Mouse (Mus musculus) urinary bladder, postnatal 10 days (tissue): ENCODE data around the gene Spats1.
"Not testable (repeated sequence)": the region's sequence is repeated elsewhere in the genome, so short reads cannot be mapped to it uniquely, and the experiment has no call there.

Source experiments
- DNase-seq: peaks from one replicate; pipeline ENCODE4 v3.0.0; 2022; ENCODE audit warnings: low spot score

The Spats1 gene

GRCm38 (mm10) chr17:45489736-45490135 is 14.5 kb upstream of the Spats1 start:
- DNase-seq, result no peak

DNA sequence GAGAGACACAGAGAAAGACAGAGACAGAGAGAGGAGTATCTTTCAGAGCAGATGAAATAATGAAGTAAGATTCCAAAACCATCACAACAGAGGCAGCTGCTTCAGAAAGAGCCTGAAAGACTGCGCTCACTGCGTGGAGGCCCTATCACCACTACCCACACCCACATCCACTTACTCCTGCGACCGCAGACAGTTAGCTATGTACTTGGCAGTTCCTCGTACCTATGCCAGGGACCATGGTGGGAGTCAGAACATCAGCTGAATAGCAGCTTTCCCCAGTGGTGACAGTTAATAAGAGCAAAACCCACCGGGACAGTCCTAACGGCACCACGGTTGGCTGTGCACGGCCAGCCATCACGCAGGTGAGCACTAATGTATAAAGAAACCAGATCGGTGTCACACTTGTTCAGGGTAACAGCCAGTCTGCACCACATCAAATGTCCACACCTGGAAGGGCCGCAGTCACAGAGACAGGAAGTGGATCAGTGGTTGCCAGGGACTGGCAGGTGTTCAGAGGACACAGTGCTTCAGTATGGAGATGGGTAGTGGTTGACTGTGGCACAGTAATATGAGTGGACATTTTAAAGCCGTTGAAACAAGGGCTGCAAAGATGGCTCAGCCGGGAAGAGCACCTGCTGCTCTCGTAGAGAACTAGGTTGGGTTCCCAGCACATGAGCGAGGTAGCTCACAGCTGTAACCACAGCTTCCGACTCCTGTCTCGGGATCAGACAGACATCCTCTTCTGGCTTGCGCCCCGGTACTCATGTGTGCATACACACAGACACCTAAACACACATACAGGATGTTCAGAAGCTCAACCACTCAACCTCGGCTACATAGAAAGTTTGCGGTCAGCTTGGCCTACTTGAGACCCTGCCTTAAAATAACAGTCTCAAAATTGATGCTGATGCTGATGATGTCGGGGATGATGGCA is 13.4 kb upstream of the Spats1 start:
- DNase-seq, result no peak

- no peak for DNase-seq
These were observed 12.0 kb upstream of the Spats1 start for GRCm38 (mm10) chr17:45487216-45487615.

- DNase-seq, result no peak
These were observed 10.4 kb upstream of the Spats1 start for GRCm38 (mm10) chr17:45485581-45485980.

GRCm38 (mm10) chr17:45480429-45480828 is 5.2 kb upstream of the Spats1 start:
- DNase-seq, result no peak

GRCm38 (mm10) chr17:45478234-45478825 is 3.1 kb upstream of the Spats1 start:
- peak; percentile 51 for DNase-seq

DNA sequence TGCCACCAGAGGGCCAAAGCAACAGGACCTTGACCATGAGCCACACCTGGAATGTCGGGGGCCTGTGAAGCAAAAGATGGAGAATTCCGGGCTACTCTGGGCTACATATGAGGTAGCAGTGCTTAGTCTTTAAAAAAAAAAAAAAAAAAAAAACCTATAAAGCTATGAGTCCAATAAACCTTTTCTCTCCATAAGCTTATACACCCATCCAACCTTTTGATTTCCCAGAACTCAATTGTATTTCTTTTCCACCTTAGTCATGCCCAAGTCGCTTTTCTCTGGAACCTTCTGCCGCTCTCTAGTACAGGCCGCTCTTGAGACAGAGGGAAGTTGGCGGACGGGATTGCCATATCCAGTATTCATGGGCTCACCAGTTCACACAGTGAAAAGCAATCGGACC is 1.1 kb downstream of the Spats1 start:
- DNase-seq, result no peak

DNA sequence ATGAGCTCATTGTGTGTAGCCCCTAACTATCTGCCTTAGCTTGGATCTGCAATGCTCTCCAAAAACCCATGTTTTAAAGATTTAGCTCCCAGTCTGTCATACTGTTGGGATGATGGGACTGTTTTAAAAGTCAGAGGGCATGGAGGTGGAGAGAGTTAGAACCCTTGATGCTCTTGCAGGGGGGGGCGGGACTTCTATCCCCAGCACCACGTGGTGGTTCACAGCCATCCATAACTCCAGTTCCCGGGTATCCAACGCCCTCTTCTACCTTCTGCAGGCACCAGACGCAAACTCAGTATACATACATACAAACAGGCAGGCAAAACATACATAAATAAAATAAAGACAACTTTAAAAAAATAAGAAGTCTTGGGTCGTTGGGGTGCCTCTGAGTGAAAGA is 1.5 kb downstream of the Spats1 start:
- DNase-seq, result no peak

DNA sequence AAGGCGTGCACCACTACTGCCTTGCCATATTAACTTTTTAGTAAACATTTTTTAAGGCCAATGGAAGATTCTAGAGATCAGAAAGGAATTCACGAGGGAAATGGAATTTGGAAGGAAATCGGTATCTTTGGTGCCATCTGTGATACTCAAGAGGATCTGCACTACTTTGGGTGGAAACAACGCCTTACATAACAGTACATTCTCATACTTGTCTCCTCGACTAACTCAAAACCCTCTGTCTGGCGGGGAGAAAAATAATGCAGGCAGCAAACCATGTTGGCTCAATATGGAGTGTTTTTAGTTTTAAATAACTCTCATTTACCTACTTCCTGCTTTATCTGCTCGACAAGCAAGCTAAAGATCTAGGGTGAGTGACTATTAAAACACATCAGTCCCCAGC is 4.5 kb downstream of the Spats1 start:
- no peak for DNase-seq

GRCm38 (mm10) chr17:45468302-45468701 is 6.9 kb downstream of the Spats1 start:
- DNase-seq, result no peak

GRCm38 (mm10) chr17:45466701-45467100 is 8.5 kb downstream of the Spats1 start:
- no peak for DNase-seq

DNA sequence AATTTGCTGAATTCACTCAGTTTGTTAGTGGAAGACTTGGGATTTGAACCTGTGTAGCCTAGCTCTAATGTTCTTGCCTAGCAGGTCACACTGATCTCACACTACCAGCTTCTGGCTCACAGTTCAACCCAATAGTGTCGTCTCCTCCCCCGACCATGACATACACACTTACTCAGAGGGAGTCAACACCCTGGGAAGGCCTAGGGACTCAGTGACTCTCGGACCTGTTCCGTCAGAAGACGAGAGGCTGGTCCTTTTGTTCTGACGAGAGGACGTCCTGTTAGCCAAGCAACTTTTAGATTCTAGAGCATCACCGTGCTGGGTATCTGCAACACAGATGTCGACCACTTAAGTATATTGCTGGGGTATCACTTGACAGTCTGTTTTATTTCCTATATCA is 11.0 kb downstream of the Spats1 start:
- DNase-seq, result no peak

- DNase-seq, result no peak
These were observed 12.7 kb downstream of the Spats1 start for GRCm38 (mm10) chr17:45462506-45462905.

DNA sequence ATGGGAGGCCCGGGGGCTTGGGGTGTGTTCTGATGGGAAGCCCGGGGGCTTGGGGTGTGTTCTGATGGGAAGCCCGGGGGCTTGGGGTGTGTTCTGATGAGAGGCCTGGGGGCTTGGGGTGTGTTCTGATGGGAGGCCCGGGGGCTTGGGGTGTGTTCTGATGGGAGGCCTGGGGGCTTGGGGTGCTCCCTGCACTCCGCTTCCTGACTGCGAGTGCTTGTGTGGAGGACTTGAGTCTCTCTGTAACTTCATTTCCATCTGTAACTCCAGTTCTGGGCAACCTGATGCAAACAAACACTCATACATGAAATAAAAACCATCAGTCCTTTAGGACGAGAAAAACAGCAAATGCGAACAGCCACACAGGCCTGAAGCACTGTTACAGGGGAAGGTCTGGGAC is 16.2 kb downstream of the Spats1 start:
- no peak for DNase-seq

- DNase-seq, result no peak
These were observed 16.7 kb downstream of the Spats1 start for GRCm38 (mm10) chr17:45458516-45458915.

- DNase-seq, result no peak
These were observed 17.7 kb downstream of the Spats1 start for GRCm38 (mm10) chr17:45457487-45457886.

DNA sequence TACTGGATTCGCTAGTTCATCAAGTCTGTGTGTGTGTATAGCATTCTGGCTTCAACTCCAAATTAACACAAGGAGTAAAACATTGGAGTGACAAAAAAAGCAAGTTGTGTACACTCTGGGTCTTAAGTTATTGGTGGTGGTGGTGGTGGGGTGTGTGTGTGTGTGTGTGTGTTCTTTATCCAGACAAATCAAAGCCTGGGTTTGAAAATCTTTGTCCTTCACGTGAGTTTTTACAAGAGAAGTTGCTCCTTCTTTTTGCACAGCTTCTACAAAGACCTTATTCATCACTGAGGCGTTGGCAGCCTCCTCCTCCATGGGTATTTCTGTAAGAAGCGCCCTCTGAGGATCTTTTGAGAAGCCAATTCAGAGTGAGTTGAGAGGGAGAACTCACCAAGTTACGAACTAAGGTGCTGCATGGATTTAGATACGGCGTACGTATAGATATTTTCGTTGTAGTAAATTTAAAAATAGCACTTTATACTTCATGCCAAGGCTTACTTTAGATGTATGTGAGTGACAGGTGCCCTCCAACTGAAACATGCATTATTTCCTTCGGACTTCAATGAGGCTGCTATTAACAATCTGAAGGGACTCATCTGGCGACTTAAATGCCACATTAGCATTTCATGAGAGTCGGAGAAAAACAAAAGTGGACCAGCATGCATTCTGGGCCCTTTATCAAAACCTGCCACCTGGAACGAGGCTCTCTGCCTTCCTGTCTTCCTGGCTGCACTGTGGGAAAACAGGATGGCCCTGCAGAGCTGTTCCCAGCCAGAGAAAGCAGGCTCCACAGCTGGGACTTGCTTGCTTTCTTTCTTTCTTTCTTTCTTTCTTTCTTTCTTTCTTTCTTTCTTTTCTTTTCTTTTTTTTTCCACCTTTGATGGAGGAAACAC is 18.7 kb downstream of the Spats1 start:
- no peak for DNase-seq

DNA sequence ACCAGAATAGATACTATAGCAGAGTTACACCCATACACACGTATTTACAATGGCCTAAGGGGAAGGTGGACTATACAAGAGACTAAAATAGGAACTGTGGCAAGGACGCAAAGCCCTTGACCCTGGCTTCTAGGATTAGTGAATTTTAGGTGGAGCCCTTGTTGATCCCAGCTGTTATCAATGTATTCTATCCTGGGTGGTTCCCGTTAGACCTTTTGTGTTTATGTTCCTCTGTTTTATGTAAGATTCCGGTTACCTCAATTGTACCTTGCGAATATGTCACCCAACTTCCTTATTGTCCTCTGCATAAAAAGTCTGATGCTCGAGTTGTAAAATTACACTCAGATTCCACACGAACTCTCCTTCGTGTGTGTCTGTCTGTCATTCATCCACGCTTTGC is 19.4 kb downstream of the Spats1 start:
- not testable (repeated sequence) for DNase-seq

- DNase-seq, result no peak
These were observed 20.4 kb downstream of the Spats1 start for GRCm38 (mm10) chr17:45454794-45455193.

GRCm38 (mm10) chr17:45452271-45452670 is 22.9 kb downstream of the Spats1 start:
- DNase-seq, result no peak

- DNase-seq, result no peak
These were observed 25.1 kb downstream of the Spats1 start for GRCm38 (mm10) chr17:45450153-45450552.

- DNase-seq, result no peak
These were observed 25.6 kb downstream of the Spats1 start for GRCm38 (mm10) chr17:45449586-45449985.

GRCm38 (mm10) chr17:45447063-45447462 is 28.2 kb downstream of the Spats1 start:
- no peak for DNase-seq
